Mouse (Mus musculus): ENCODE data around the gene Fam160a1.

Fam160a1 gene

DNA sequence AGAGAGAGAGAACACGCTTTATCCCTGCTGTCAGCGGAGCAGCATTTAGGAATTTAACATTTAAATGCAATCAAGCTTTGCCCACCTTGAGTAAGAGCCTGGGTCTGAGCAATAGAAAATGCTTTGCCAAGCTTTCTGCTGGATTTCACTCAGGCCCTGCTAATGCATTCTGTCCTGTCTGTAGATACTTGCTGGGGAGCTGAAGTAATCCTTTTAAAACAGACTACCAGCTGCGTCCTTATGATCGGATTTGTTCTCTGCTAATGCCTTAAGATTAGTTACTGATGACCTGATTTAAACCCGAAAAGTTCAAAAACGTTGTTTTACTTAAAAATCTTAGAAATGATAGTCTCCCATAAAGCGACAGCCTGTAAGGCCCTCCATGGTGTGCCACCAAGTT is 136.0 kb downstream of the Fam160a1 start:
- DNase-seq (ENCODE audit: low read depth, low spot score) = no peak

DNA sequence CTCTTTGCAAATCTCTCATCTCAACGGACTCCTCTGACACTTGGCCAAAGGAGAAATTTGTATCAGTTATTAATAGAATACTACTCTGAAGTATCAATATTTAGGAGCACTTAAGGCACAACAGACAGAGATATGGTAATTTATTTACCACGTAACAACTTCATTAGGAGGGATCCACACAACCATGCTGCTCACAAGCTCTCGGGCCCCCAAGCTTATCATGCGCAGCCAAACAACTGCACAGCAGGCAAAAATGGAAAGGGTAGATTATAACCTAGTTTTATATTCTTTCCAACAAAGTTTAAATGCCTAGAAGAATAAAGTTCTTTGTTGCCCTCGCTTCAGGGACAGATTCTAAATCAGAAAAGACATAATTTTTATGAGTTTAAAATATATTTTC is 137.1 kb downstream of the Fam160a1 start:
- no peak for DNase-seq (ENCODE audit: low read depth, low spot score)

DNA sequence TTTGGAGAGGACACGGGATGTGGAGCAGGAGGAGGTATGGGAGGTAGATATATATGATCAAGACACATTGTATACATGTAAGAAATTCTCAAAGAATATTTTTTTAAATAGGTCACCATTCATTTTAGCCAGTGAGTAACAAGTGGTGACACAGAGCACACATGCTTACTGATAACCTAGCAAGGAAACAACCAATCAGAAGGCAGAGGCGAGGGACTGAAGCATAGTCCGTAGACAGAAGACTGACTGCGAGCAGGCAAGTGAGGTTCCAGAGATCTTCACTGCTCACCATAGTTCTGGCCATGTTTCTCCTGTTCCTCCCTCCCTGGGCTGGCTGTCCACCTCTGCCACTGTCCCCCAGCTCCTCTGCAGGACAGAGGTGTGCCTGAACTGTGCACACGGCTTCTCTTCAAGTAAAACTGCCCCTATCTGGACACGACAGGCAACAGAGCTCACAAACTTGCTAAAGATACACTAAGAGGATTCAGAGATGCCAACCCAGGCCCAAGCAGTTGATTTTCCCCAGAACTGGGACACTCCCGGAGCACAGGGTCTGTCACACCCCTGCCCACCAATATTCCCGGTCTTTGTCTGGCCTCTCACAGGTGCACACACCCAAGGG is 137.7 kb downstream of the Fam160a1 start:
- DNase-seq (ENCODE audit: low read depth, low spot score) = no peak

DNA sequence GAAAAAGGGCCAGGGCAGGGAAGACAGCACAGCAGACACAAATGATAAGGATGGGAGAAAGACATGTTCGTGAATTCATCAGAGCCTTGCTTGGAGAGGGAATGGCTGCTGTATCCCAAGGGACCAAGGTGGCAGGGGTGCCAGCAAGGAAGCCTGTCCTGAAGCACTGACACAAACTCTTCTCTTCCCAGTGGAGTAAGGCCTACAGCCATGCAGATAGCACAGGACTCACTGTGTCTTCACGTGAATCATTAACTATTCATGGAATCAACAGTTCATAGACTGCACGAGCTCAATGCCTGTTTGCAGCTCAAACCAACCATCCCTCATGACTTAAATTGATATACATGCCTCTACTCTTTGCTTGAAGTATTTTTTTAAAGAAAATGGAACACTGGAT is 139.1 kb downstream of the Fam160a1 start:
- no peak for DNase-seq (ENCODE audit: low read depth, low spot score)

DNA sequence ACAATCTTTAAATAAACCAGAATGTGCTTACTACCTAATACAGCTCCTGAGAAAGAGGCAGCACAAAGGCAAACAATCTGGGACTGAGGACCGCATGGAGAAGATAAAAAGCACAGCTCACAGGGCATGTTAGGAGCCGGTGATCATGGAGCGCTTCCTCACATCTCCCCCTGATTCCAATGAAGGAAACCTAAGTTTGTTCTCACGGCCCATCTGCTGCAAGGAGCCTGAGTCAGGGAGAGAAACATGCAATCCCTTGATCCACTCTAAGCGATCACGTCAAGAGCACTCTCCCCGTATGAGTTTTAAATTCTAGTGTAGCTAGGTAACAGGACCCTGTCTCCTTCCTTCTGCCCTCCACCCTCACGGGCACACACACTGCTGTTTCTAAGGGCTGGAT is 140.0 kb downstream of the Fam160a1 start:
- no peak for DNase-seq (ENCODE audit: low read depth, low spot score)

DNA sequence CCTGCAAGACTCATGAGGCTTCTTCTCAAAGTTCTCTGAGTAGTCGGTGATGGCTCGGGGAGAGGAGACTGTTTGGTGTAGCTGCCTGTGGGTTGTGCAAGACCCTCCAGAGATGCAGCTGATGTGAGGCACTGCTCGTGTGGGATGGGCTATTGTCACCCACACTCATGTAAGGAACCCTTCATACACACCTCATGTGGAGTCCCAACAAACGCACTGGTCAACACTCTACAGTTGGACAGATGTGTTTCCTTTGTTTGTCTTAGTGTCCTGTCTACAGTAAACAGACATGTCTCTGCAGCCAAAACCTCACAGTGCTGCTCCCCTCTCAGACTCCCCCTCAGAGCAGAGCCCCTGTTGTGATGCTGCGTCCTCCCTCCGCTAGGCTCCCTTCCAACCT is 147.2 kb downstream of the Fam160a1 start:
- DNase-seq (ENCODE audit: low read depth, low spot score) = no peak

DNA sequence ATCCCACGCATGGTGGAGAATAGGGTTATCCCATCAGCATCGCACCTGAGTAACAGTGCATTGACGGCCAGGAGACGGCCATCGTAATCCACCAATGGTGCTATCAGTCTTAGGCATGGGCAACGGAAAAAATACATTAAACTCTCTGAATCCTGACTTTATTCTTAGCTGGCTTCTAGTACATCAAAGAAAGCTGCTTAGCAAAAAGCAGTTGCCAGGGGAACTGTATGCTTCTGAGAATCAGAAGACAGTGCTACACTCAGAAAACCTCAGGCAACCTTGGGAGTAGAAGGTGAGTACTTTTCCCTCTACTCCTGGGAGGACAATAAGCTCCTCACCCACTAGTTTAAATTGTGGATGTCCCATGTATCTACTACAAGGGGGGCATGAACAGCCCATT is 149.4 kb downstream of the Fam160a1 start:
- DNase-seq (ENCODE audit: low read depth, low spot score) = no peak

DNA sequence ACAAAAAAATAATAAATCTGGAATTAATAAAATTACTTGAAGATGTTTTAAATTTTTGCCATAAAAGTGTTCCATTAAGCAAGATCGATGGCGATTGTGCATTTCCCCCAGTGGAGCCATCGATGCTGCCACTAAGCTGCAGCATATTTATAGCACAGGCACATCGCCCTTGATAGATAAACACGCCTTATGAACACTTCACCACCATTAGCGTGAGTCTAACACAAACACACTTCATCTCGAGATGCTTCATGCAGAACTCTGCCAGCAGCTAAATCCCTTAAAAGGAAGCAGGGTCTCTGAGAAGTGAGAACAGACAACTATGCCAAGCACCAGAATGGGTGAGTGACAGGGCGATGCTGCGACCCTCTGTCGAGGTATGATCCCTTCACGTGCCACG is 150.4 kb downstream of the Fam160a1 start:
- no peak for DNase-seq (ENCODE audit: low read depth, low spot score)

DNA sequence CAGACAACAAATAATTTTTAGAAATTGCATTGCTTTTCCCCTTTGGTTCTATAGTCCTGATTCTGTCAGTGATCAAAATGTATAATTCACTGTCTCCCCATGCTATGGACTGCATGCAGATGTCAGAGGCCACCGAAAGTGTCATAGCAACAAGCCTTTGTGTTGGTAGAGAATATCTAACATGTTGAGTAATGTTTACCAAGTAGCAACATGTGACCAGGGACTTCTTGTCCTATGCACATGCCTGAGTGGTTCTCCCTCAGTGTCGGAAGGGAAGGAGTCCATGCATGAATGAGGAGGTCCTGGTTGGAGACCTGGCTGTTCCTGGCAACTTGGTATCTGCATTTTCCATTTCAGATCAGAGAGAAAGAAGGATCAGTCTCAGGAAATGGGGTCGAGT is 150.9 kb downstream of the Fam160a1 start:
- DNase-seq (ENCODE audit: low read depth, low spot score) = no peak

DNA sequence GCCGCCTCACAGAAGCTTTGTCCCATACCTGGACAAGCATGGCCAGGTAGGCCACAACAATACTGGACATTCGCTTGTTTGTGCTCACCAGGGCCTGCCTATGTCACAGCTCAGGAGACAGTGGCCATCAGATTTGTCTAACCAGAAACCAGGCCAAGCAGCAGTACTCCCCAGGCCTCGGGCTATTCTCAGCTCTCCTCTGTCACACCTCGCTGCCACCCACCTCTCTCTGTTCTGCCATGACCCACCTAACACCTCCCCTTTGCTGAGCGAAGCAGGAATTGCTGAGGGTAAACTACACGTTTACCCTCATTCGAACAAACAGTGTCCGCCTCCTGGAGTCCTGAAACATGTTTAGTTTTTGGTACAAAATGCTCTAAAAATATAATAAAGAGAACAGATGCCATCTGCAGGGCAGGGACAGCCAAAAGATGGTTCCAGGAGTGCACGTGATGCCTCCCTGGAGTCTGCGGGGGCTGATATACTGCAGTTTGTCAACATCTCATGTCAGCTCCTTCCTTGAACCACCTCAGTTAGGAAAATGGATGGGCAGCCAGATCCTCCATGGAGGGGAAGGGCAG is 152.4 kb downstream of the Fam160a1 start:
- DNase-seq (ENCODE audit: low read depth, low spot score) = no peak

DNA sequence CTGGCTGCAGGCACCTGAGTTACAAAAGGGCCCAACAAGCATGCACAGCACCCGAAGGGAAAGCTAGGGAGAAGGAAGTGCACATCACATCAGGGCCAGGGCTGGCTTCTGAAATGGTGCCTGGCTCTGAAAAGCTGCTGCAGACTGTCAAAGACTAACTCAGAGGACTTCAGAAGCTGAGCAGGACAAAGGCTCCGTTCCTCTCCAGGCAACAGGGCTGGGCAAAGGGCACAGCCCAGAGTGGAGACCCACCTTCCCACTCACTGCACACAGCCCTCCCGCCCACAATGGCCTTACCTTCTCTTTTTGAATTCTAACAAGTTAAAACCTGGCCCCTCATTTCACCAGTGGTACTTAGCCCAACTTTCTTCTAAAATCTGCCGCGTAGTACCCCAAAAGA is 153.3 kb downstream of the Fam160a1 start:
- no peak for DNase-seq (ENCODE audit: low read depth, low spot score)

DNA sequence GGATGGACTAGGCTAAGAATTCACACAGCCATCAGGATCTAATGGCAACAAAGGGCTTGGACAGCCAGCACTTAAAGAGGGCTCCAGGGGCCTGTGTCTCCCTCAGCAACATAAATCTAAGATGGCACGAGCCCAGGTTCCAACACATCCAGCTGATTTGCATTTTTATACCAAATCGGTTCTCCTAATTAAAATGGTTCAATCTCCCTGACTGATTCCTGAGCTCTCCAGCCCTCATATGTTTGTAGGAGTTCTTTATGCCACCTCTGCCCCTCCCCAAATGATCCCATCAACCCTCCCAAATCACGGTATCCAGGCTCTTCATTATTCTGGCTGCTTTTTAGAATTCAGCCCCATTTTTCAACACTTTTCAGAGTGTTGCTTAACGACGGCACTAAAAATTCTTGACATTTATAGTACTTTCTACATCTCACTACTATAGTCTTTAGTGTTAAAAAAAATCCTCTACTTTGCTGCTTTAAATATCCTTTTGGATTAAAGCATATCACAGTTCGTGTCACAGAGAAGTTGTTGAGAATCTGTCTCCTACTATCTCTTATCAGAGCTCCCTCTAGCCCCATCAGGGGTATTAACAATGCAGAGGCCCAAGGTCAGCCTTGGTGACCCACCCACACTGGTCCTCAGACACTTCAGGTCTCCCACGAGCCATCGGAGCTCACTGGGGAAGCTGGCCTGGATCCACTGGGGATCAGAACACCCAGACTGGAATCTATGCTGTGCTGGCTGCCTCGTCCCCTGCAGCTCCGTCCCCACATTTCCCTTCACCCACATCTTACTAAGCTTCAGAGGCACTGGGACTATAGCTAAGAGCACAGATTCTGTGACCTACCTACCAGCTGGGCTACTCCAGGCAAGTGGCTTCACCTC is 154.9 kb downstream of the Fam160a1 start:
- no peak for DNase-seq (ENCODE audit: low read depth, low spot score)

DNA sequence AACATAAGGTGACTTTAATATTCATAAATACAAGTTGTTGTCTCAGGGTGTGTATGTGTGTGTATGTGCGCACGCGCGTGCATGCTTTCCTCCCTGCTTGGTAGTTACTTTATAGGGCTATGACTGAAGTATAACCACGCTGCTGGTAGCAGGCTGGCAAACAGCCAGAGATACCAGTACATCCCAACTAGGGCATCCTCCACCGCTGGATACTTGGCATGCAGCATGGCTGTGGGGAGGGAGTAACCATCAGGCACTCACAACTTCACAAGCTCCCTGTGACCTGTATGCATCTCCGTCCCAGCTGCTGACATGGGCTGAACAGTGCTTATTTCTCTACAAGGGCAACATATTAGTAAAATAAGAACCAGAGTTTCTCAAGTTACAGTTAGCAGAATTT is 157.4 kb downstream of the Fam160a1 start:
- DNase-seq (ENCODE audit: low read depth, low spot score) = no peak

DNA sequence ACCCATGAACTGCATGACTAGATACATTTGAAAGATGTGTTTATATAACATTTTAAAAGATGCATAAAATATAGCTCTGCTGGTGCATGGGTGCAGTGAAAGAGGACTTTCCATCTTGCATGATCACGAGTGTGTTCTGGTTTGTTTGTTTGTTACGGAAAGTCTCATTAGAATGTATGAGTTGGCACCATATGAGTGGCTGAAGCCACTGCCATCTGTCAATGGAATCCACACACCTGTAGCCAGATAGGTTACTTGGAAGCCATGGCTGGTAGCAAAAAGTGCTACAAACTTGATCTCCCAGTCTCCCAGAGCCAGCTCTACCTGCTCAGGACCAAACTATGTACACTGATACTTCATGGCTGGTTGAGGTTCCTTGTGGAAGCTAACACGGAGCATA is 161.6 kb downstream of the Fam160a1 start:
- DNase-seq (ENCODE audit: low read depth, low spot score) = no peak

DNA sequence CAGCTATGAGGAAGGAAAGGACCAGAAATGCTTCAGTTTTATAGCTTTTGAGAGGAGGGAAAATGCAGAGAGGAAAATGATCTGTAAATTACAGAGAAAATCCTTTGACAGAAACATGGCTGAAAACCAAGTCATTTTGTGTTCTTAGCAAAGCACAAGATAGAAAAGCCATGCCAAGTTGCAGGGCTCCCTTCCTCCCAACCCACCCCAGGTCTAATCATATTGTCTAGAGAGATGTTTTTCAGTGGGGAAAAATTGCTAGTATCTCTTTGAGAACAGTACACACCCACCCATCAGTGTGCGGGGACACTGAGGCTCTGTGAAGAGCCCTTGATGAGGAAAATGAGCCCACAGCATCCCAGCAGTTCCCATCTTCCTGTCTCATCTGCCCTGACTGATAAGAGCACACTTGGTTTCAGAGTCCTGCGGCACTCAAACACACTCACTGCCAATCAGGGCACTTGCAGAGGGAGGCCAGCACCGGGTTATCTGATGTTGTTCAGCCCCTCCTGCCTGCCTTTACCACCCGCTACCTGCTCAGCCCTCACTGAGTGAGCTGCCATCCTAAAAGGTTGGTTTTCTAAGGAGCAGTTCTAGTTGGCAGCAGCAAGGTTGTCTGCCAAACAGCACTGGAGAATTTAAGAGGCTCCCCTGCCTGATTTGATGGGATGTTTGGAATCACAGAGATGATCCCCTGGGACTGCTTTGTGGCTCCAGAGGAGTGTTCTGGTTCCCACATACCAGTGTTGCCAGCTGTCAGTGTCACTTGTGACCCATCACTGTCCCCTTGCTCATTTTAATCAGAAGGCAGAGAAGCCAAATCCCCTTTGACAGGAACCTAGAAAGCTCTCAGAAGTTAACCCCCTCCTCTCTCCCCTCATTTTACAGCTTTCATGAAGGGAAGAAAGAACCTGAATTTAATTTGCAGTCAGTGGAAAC is 164.1 kb downstream of the Fam160a1 start:
- no peak for DNase-seq (ENCODE audit: low read depth, low spot score)

DNA sequence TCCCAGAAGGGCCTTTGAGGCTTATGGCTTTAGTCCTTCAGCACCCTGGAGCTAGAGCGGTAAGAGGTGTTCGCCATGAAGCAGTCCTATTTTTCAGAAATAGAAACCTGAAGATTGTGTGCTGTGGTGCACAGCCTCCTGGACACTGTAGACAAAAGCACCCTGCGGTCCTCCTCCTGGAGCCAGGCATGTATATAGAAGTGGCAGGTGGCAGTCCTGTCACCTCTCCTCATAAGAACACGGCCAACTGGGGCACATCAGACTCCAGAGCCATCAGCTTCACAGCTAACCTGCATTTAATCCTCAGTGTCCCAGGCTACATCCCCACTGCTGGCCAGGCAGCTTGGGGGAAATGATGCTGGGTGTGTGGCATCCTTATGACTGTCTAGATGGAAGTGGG is 167.9 kb downstream of the Fam160a1 start:
- no peak for DNase-seq (ENCODE audit: low read depth, low spot score)

DNA sequence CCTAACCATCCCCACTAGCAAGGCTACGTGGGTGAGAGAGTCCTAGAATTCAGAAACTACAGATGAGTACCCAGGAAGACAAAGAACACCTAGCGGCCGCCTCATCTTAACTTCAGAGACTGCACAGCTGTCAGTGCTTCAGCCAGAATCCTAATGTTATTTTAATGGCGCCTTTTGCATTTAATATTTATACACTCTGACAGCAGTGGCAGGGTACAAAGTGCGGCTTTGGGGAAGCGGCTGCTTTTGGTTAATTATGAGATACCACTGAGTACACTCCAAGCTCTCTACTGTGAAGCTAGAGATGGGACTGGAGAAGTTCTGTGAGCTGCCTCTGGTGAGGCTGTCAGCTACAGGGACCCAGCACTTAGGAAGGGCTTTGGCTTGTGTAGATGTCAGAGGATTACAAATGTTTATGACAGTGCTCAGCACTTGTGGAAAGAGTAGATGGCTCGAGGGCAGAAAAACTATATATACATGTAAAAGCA is 171.5 kb downstream of the Fam160a1 start:
- DNase-seq (ENCODE audit: low read depth, low spot score) = no peak

DNA sequence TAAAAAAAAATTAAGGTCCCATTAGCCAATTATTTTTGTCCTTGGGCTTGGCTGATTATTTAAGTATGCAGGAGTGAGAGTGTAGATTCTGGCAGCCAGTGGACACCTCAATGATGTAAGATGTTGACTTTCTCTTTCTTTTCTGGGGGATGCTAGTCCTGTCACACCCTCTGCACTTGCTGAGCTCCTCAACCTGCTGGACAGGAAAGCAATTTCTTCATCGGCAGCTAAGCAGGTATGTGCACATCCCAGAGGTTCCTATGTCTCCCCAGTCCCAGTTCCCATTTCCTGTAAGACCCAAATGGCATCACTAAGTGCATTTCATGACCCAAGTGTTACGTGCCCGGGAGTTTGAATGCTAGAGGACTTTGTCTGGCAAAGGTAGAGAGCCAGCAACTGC is 172.3 kb downstream of the Fam160a1 start:
- no peak for DNase-seq (ENCODE audit: low read depth, low spot score)

DNA sequence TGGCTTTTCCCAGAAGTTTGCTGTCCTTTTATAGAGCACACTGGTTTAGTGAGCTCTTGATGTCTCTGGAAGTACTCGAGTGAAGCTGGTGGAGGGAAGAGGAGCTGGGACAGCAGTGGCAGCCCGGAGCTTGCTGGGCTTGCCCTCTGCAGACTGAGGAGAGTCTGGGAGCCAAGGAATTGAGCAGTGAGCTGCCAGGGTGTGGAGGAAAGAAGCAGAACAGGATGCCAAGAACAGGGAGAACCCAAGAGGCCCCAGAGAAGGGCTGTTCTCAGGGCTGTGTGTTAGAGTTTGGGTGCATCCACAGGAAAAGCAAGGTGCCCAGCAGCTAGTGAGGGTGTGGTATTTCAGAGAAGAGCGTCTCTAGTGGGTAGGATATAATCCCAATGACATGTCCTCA is 175.3 kb downstream of the Fam160a1 start:
- DNase-seq (ENCODE audit: low read depth, low spot score) = no peak

DNA sequence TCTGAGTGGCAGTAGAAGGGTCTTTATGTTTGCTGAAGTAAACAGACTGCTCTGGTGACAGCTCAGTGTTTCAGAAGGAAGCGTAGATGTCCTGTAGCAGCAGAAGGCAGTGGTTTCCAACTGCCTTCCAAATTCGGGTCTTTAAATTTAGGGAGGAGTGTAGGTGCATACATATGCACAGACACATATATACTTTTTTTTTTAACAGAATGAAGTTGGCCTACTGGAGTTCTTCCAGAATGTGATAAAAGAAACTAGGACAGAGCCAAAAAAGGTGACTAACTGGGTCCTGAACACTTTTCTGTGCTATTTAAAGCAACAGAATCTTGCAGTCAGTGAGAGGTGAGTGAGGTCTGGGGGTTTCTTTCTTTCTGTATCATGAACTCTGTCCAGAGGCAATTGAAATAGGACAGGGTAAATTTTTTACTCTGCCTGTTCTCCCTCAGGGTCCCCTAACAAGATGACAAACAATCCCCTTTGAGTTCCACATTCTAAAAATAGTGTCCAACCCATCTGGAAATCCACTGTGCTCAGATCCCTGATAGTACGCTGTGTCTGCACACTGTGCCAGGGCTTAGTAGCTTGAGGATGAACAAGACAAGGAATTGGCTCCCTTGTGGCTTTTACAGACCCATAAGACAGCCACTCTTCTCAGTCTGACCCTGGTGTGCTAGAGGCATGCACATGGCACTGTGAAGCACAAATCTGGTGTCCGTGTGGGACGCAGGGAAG is 180.2 kb downstream of the Fam160a1 start:
- no peak for DNase-seq (ENCODE audit: low read depth, low spot score)

DNA sequence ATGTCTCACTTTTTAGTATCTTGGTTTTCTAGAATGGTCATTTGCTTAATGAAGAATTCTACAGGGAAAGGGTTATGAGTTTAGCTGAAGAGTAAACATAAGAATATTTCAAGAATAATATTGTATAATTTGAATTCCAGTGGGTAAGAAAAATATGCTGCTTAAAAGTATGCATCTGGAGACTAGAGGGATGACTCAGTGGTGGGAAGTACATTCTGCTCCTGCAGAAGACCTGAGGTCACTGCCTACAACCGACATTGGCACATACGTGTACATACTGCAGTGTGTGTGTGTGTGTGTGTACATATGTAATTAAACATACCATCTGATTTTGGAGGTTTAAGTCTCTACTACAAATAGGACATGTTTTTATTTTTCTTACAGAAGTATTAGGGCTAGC is 181.5 kb downstream of the Fam160a1 start:
- no peak for DNase-seq (ENCODE audit: low read depth, low spot score)
